Mouse (Mus musculus) kidney, adult 2 months (tissue): ENCODE results near the gene Actr10. TPM values are rescaled to one million over a fixed set of nuclear protein-coding genes. Genes with fewer than 3 reads are reported as not detected.

Source experiments
- DNase-seq: peaks from one replicate; pipeline ENCODE4 v3.0.0; 2021
- H3K27ac ChIP-seq: fragments of 200-500 bp; 2 replicates; pipeline ENCODE4 v1.5.1; 2012; ENCODE audit warnings: low read depth, low read length, control low read depth, inconsistent platforms; ENCODE audit not compliant: insufficient read depth
- H3K27me3 ChIP-seq: fragments of 200-500 bp; replicated peaks from 2 replicates; pipeline ENCODE4 v1.6.1; 2012; ENCODE audit warnings: mild to moderate bottlenecking, moderate library complexity, low read length, inconsistent platforms; ENCODE audit not compliant: control insufficient read depth, insufficient read depth
- H3K36me3 ChIP-seq: fragments of 200-500 bp; 2 replicates; pipeline ENCODE4 v1.6.1; 2012; ENCODE audit warnings: mild to moderate bottlenecking, moderate library complexity, low read length, inconsistent platforms; ENCODE audit not compliant: control insufficient read depth, insufficient read depth
- H3K4me1 ChIP-seq: fragments of 200-500 bp; 2 replicates; pipeline ENCODE4 v1.6.1; 2011; ENCODE audit warnings: low read length; ENCODE audit not compliant: control insufficient read depth, insufficient read depth
- H3K4me3 ChIP-seq: fragments of 200-500 bp; 2 replicates; pipeline ENCODE4 v1.5.1; 2011; ENCODE audit warnings: mild to moderate bottlenecking, low read depth, low read length, control low read depth; ENCODE audit not compliant: insufficient read depth
- CTCF ChIP-seq: fragments of 200-500 bp; conservative IDR thresholded peaks from 2 replicates; pipeline ENCODE4 v1.5.1; 2011; ENCODE audit warnings: low read depth, mild to moderate bottlenecking, control low read depth, low read length, moderate library complexity, mixed read lengths; ENCODE audit not compliant: insufficient read depth, insufficient read length
- POLR2A ChIP-seq: fragments of 200-500 bp; IDR thresholded peaks from one replicate; pipeline ENCODE4 v1.6.1; 2011; ENCODE audit warnings: low read depth, low read length, control low read depth
- WGBS: fragments of 180-500 bp; shearing (Covaris S2); methylation state at CpG from one replicate; pipeline ENCODE4 v1.1.7; 2018; 5-methylcytosine and 5-hydroxymethylcytosine counted together
- polyA plus RNA-seq: library from polyadenylated mRNA; depleted of rRNA; stranded (reverse); fragments of >200 nt; gene quantifications from 2 replicates; pipeline ENCODE4 v1.2.3, GENCODE M21; 2012

Actr10 gene
- polyA plus RNA-seq, 1 experiment, result 44.6 TPM

GRCm38 (mm10) chr12:70967581-70967980 is 29.9 kb downstream of the Actr10 start:
- H3K4me3 ChIP-seq, result peak overlapping the region; percentile 85; the same call in 1 of the 2 replicates
- DNase-seq, result no peak
- H3K4me1 ChIP-seq, result no peaks in the 10 kb centered on the region; the same call in 1 of the 2 replicates
- peak overlapping the region; percentile 97 for H3K27ac ChIP-seq
- TF ChIP-seq CTCF (no peak), POLR2A (no peak)
- H3K36me3 ChIP-seq, result 0 out of 2 replicates have a peak, but pooled peaks cover 1% of the 10 kb centered on the region
- no peaks in the 10 kb centered on the region for H3K27me3 ChIP-seq
- 24% methylated on average over 8 of the region's 8 CpGs for WGBS

- WGBS, result under 1% methylated on average over 35 of the region's 35 CpGs
- Histone ChIP-seq H3K27ac (peak overlapping the region; percentile 97), H3K4me1 (no peaks in the 10 kb centered on the region; the same call in 1 of the 2 replicates), H3K4me3 (peak overlapping the region; percentile 85), H3K27me3 (no peaks in the 10 kb centered on the region), H3K36me3 (0 out of 2 replicates have a peak, but pooled peaks cover 1% of the 10 kb centered on the region)
- TF ChIP-seq POLR2A (peak; percentile 3), CTCF (peak; percentile 57)
- DNase-seq, result peak; percentile 91
Observed at GRCm38 (mm10) chr12:70968141-70968790, 30.6 kb downstream of the Actr10 start.

- peak overlapping the region; percentile 85 for H3K4me3 ChIP-seq
- WGBS, result under 1% methylated on average over 15 of the region's 15 CpGs
- no peaks in the 10 kb centered on the region for H3K36me3 ChIP-seq
- TF ChIP-seq POLR2A (no peak), CTCF (no peak)
- peak overlapping the region; percentile 97 for H3K27ac ChIP-seq
- no peaks in the 10 kb centered on the region for H3K27me3 ChIP-seq
- DNase-seq, result peak; percentile 95
- H3K4me1 ChIP-seq, result peaks cover 1% of the 10 kb centered on the region; the same call in 1 of the 2 replicates
Observed at GRCm38 (mm10) chr12:70968791-70969307, 31.2 kb downstream of the Actr10 start.

GRCm38 (mm10) chr12:70969485-70970184 is 32.0 kb downstream of the Actr10 start:
- peaks cover 2% of the 10 kb centered on the region; the same call in 1 of the 2 replicates for H3K4me1 ChIP-seq
- no peaks in the 10 kb centered on the region for H3K27me3 ChIP-seq
- peak; percentile 76 for DNase-seq
- WGBS, result 5% methylated on average over 17 of the region's 17 CpGs
- H3K4me3 ChIP-seq, result peak overlapping the region; percentile 9
- H3K27ac ChIP-seq, result peak overlapping the region; percentile 20; the same call in 1 of the 2 replicates
- TF ChIP-seq POLR2A (no peak), CTCF (peak; percentile 75)
- no peaks in the 10 kb centered on the region for H3K36me3 ChIP-seq

- H3K27me3 ChIP-seq, result no peaks in the 10 kb centered on the region
- WGBS, result 72% methylated on average over 4 of the region's 4 CpGs
- H3K36me3 ChIP-seq, result peaks cover 2% of the 10 kb centered on the region; the same call in 1 of the 2 replicates
- no peak overlapping the region for H3K4me3 ChIP-seq
- TF ChIP-seq CTCF (no peak), POLR2A (no peak)
- no peak for DNase-seq
- H3K27ac ChIP-seq, result no peak overlapping the region
- H3K4me1 ChIP-seq, result peaks cover 10% of the 10 kb centered on the region
Observed at GRCm38 (mm10) chr12:70973831-70974230, 36.2 kb downstream of the Actr10 start.

- TF ChIP-seq POLR2A (peak; percentile 88), CTCF (no peak)
- under 1% methylated on average over 71 of the region's 71 CpGs for WGBS
- H3K4me3 ChIP-seq, result peak within 1 kb of the TSS; percentile 99
- peak; percentile 97 for DNase-seq
- no peaks in the 10 kb centered on the region for H3K27me3 ChIP-seq
- H3K4me1 ChIP-seq, result peaks cover 10% of the 10 kb centered on the region
- peak within 1 kb of the TSS; percentile 96 for H3K27ac ChIP-seq
- peaks cover 3% of the 10 kb centered on the region for H3K36me3 ChIP-seq
Observed at GRCm38 (mm10) chr12:70974441-70975266, 37.0 kb downstream of the Actr10 start, which contains the start of gene Psma3. Psma3 (plus strand) TSS chr12:70974621.
